Mouse (Mus musculus) embryonic fibroblast, embryonic 13.5 days (primary cell): ENCODE data around the gene Dpf3.

Experiments used
- CTCF ChIP-seq: IDR thresholded peaks from 2 replicates; pipeline ENCODE4 v1.5.1; 2011; ENCODE audit warnings: mild to moderate bottlenecking, control low read depth, low read length, moderate library complexity, borderline replicate concordance; ENCODE audit not compliant: insufficient read depth
- POLR2A ChIP-seq: IDR thresholded peaks from 2 replicates; pipeline ENCODE4 v1.6.1; 2011; ENCODE audit warnings: low read depth, mild to moderate bottlenecking, control low read depth, low read length, moderate library complexity

- no peak for TF ChIP-seq POLR2A
- no peak for TF ChIP-seq CTCF
Observed at GRCm38 (mm10) chr12:83496336-83496735, 8.8 kb upstream of the Dpf3 start.
